Mouse (Mus musculus) forebrain, embryonic 14.5 days (tissue): Measurements from ENCODE around the gene Fbxl16. TPM values are rescaled to one million over a fixed set of nuclear protein-coding genes. Genes with fewer than 3 reads are reported as not detected.

Source experiments
- ATAC-seq: fragments of 200-750 bp; cut with Nextera tagmentation; 2 replicates; pipeline ENCODE4 v1.8.0; 2017; ENCODE audit warnings: mild to moderate bottlenecking, moderate library complexity
- DNase-seq: peaks from one replicate; pipeline ENCODE4 v3.0.0-alpha.2; 2015; ENCODE audit warnings: low spot score
- H3K27ac ChIP-seq: fragments of 300-500 bp; sonication (generic); 2 replicates; pipeline ENCODE4 v1.5.1; 2014; ENCODE audit warnings: low read depth, mild to moderate bottlenecking, control low read depth, low read length, moderate library complexity
- H3K27me3 ChIP-seq: fragments of 300-500 bp; sonication (generic); replicated peaks from 2 replicates; pipeline ENCODE4 v1.6.1; 2014; ENCODE audit warnings: low read length, control low read depth, mixed read lengths; ENCODE audit not compliant: control insufficient read depth, insufficient read depth
- H3K36me3 ChIP-seq: fragments of 300-500 bp; sonication (generic); 2 replicates; pipeline ENCODE4 v1.6.1; 2014; ENCODE audit warnings: low read length, control low read depth; ENCODE audit not compliant: control insufficient read depth, insufficient read depth
- H3K4me1 ChIP-seq: fragments of 300-500 bp; sonication (generic); 2 replicates; pipeline ENCODE4 v1.6.1; 2014; ENCODE audit warnings: antibody characterized with exemption, low read length, control low read depth; ENCODE audit not compliant: control insufficient read depth, insufficient read depth
- H3K4me2 ChIP-seq: fragments of 300-500 bp; sonication (generic); 2 replicates; pipeline ENCODE4 v1.6.1; 2014; ENCODE audit warnings: mild to moderate bottlenecking, control low read depth, low read length
- H3K4me3 ChIP-seq: fragments of 300-500 bp; sonication (generic); 2 replicates; pipeline ENCODE4 v1.5.1; 2014; ENCODE audit warnings: low read depth, low read length, control low read depth
- H3K9ac ChIP-seq: fragments of 300-500 bp; sonication (generic); 2 replicates; pipeline ENCODE4 v1.6.1; 2014; ENCODE audit warnings: mild to moderate bottlenecking, low read length, control low read depth, moderate library complexity
- H3K9me3 ChIP-seq: fragments of 300-500 bp; sonication (generic); replicated peaks from 2 replicates; pipeline ENCODE4 v1.6.1; 2016; ENCODE audit warnings: low read length, control low read depth, mixed read lengths; ENCODE audit not compliant: control insufficient read depth
- WGBS: fragments of 180-500 bp; shearing (Covaris S2); extraction: QIAGEN DNeasy Blood & Tissue Kit; methylation state at CpG from one replicate; pipeline ENCODE4 v1.1.7; 2014; 5-methylcytosine and 5-hydroxymethylcytosine counted together
- polyA plus RNA-seq: library from polyadenylated mRNA; unstranded; fragments of >200 nt; fragmentation: Nextera tagmentation; extraction: Ambion mirVana; gene quantifications from 2 replicates; pipeline ENCODE4 v1.2.1, GENCODE M21; 2014

Fbxl16 gene
- polyA plus RNA-seq, 1 experiment from 2014 or later, result 14.0 TPM

DNA sequence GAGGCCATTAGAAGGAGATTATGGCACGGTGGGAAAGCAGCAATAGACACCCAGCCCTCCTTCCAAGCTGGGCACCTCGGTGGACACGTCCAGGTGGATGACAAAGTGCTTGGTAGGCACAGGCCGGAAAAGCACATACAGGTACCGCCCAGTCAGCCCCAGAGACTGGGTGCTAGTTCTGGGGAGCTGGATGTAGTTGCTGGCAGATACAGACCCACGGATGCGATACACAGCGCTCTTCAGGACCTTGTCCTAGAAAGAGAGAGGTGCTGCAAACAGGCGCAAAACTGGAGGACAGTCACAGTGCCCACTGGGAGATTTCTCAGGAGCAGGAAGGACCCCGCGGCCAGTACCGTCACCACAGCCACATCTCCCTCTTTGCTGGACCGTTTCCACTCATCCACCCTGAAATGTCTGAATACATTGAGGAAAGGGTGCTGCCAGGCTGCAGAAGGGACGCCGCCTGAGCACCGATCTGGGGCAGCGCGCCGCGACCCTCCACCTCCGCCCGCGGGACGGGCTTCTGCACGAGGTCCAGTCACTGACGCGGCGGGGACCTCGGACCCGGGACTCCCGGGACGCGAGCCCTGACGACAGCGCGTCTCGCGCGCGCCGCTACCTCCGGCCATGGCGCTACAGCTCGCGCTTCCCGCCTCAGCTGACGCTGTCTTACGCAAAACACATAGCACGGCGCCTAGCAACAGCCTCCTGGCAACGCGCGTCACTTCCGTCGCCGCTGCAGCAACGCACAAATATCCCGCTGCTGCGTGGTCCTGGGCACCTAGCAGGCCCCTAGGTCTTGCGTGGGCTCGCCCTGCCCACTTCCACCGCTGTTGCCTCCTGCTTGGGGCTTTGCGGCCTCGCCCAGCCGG is 52.2 kb downstream of the Fbxl16 start, which contains the start of gene Wdr90:
TSS of gene Wdr90 (minus strand) at position 670 of the 872 bp plus-strand sequence.
- Histone ChIP-seq H3K4me3 (peak within 1 kb of the TSS; percentile 60), H3K9me3 (no peaks in the 10 kb centered on the region), H3K9ac (peak within 1 kb of the TSS; percentile 82), H3K27me3 (no peaks in the 10 kb centered on the region), H3K4me2 (peak within 1 kb of the TSS; percentile 84), H3K36me3 (no peaks in the 10 kb centered on the region), H3K4me1 (peaks cover 11% of the 10 kb centered on the region), H3K27ac (peak within 1 kb of the TSS; percentile 79)
- 3% methylated on average over 64 of the region's 65 CpGs for WGBS
- DNase-seq (peak; percentile 97), ATAC-seq (peak; percentile 97)

DNA sequence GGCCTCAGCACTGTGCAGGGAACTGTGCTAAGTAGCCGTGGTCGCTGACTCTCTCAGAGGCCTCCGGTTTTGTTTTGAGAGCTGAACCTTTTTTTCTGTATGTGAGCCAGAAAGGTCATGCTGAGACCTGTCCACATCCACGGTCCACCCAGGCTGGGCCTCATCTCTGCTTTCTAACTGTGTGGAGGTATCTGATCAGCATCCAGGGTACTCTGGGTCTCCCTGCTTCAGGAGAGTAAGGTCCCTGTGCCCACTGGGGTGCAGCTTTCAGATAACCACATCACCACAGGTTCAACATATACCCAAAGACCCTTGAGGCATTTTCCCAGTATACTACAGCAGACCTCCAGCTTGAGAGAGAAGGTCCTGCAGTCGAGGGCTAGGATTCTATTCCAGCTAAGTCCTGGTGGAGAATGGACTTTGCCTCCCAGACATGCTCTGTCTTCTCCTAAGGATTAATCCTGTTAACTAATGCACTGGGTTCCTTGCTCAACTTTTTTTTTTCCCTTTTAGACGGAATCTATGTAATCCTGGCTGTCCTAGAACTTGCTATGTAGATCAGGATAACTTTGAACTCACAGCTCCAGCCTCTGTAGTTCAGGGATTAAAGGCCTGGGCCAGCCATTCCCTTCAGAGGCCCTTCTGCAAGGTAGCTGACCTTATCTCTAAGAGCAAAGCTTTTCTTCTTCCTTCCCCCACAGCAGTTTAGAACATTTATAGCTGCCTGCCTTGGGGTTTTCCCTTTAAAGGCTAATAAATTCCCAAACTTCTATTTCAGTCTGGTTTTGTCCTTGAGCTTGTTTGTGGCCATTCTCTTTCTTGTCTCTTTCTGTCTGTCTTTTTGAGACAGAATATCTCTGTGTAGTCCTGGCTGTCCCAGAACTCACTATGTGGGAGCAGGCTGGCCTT is 53.1 kb downstream of the Fbxl16 start:
- Histone ChIP-seq H3K4me3 (peak overlapping the region; percentile 60), H3K9me3 (no peaks in the 10 kb centered on the region), H3K36me3 (no peaks in the 10 kb centered on the region), H3K4me1 (peaks cover 11% of the 10 kb centered on the region), H3K9ac (peak overlapping the region; percentile 82), H3K4me2 (peak overlapping the region; percentile 84), H3K27me3 (no peaks in the 10 kb centered on the region), H3K27ac (peak overlapping the region; percentile 79)
- WGBS, result 10% methylated on average over 6 of the region's 6 CpGs
- ATAC-seq, result peak; percentile 19; the same call in 1 of the 2 replicates
- DNase-seq, result no peak

GRCm38 (mm10) chr17:25863681-25864080 is 54.8 kb downstream of the Fbxl16 start:
- no peak overlapping the region for H3K4me2 ChIP-seq
- 92% methylated on average over 6 of the region's 6 CpGs for WGBS
- H3K27me3 ChIP-seq, result no peaks in the 10 kb centered on the region
- H3K4me1 ChIP-seq, result peaks cover 17% of the 10 kb centered on the region
- H3K4me3 ChIP-seq, result no peak overlapping the region
- no peak for ATAC-seq
- H3K9me3 ChIP-seq, result no peaks in the 10 kb centered on the region
- no peaks in the 10 kb centered on the region for H3K36me3 ChIP-seq
- no peak for DNase-seq
- no peak overlapping the region for H3K27ac ChIP-seq
- H3K9ac ChIP-seq, result no peak overlapping the region

DNA sequence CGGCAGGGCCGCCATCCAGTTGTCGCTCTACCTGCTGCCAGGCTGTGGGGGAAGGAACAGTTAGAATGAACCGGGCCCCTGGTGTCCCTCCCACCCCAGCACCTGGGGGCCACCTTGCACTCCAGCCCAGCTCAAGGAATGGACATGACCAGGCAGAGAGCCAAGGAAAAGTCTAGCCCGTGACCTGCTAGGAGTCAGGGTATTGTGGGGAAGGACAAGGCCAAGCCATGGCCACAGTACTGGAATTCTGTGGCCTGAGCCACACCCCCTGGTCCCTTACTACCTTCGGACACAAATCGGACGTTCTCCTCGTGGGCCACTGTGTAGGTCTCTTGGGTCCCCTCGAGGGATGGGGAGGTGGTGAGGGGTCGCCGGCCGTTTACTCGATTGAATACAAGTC is 55.4 kb downstream of the Fbxl16 start:
- Histone ChIP-seq H3K27ac (no peak overlapping the region), H3K36me3 (no peaks in the 10 kb centered on the region), H3K4me1 (peaks cover 17% of the 10 kb centered on the region), H3K9ac (no peak overlapping the region), H3K27me3 (no peaks in the 10 kb centered on the region), H3K4me2 (no peak overlapping the region), H3K9me3 (no peaks in the 10 kb centered on the region), H3K4me3 (no peak overlapping the region)
- ATAC-seq (no peak), DNase-seq (no peak)
- WGBS, result 93% methylated on average over 14 of the region's 14 CpGs

GRCm38 (mm10) chr17:25865288-25865687 is 56.4 kb downstream of the Fbxl16 start:
- peaks cover 16% of the 10 kb centered on the region for H3K4me1 ChIP-seq
- no peaks in the 10 kb centered on the region for H3K9me3 ChIP-seq
- no peak for DNase-seq
- no peak overlapping the region for H3K4me2 ChIP-seq
- H3K27me3 ChIP-seq, result no peaks in the 10 kb centered on the region
- no peak for ATAC-seq
- 90% methylated on average over 11 of the region's 11 CpGs for WGBS
- H3K27ac ChIP-seq, result no peak overlapping the region
- H3K9ac ChIP-seq, result no peak overlapping the region
- H3K36me3 ChIP-seq, result no peaks in the 10 kb centered on the region
- H3K4me3 ChIP-seq, result no peak overlapping the region

- DNase-seq (no peak), ATAC-seq (no peak)
- no peak overlapping the region for H3K4me2 ChIP-seq
- H3K36me3 ChIP-seq, result no peaks in the 10 kb centered on the region
- H3K9me3 ChIP-seq, result no peaks in the 10 kb centered on the region
- no peak overlapping the region for H3K4me3 ChIP-seq
- no peak overlapping the region for H3K27ac ChIP-seq
- WGBS, result 88% methylated on average over 3 of the region's 3 CpGs
- no peaks in the 10 kb centered on the region for H3K27me3 ChIP-seq
- H3K9ac ChIP-seq, result no peak overlapping the region
- H3K4me1 ChIP-seq, result peaks cover 10% of the 10 kb centered on the region; the same call in 1 of the 2 replicates
These were observed 57.3 kb downstream of the Fbxl16 start for GRCm38 (mm10) chr17:25866172-25866571.

DNA sequence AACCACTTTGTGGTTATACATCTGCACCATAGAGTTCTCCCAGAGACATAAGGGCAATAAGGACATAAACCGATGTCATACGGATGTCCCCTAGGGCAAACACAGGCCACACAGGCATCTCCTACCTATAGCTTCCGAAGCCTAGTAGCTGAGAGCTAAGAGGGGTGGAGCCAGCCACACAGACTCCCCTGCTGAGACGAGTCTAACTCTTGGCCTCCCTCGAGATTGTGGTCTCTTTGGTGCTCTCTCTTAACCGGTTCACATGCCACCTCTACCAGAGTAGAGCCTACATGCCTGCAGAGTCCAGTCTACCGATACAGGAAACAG is 58.6 kb downstream of the Fbxl16 start:
- ATAC-seq, result no peak
- no peak for DNase-seq
- H3K9ac ChIP-seq, result peak overlapping the region; percentile 69

DNA sequence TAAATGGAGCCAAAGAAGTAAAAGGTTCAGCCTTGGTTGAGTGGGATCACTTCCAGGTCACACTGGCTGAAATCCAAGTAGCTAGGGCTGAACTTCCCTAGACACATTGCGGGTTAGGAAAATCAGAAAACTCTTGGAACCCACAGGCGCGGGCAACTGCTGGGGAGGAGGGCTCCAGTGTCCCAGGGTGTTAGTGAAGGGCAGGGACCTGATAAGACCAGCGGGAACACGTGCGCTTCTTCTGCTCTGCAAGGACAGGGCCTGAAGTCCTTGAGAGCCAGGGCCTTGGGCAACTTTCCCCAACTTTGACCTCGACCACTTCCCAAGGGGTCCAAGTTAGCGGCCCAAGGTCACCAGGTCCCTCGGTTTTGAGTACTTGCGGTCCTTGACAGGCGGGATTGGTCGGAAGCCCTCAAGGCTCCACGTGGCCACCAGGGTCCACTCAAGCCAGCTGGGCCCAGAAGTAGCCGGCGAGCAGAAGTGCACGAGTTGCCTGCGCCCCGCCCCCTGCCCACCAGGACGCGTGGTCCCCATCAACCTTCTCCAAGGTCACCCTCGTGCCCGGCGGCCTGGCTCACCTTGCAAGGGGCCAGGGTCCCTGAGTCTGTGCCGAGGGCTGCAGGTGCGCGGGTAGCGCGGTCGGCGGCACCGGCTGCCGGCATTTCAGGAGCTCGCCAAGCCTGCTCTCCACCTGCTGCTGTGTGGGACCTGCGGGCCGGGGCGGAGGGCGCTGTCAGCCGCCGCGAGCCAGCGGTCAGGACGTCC is 59.1 kb downstream of the Fbxl16 start:
- peak; percentile 17 for DNase-seq
- Histone ChIP-seq H3K9ac (peak overlapping the region; percentile 69), H3K27me3 (no peaks in the 10 kb centered on the region), H3K27ac (no peak overlapping the region), H3K4me1 (peaks cover 6% of the 10 kb centered on the region; the same call in 1 of the 2 replicates), H3K4me2 (peak overlapping the region; percentile 99), H3K9me3 (no peaks in the 10 kb centered on the region), H3K4me3 (peak overlapping the region; percentile 62), H3K36me3 (no peaks in the 10 kb centered on the region)
- 2% methylated on average over 41 of the region's 42 CpGs for WGBS
- peak; percentile 51 for ATAC-seq

More for the DNA sequence above, 58.6 kb downstream of the Fbxl16 start:
- Histone ChIP-seq H3K36me3 (no peaks in the 10 kb centered on the region), H3K4me3 (peak overlapping the region; percentile 62), H3K27me3 (no peaks in the 10 kb centered on the region), H3K4me2 (peak overlapping the region; percentile 99), H3K4me1 (peaks cover 6% of the 10 kb centered on the region; the same call in 1 of the 2 replicates), H3K27ac (no peak overlapping the region), H3K9me3 (no peaks in the 10 kb centered on the region)
- WGBS, result 13% methylated on average over 7 of the region's 7 CpGs
